Mouse (Mus musculus) heart, embryonic 11.5 days (tissue): ENCODE data around the gene Fbxo30. TPM values are rescaled to one million over a fixed set of nuclear protein-coding genes. Genes with fewer than 3 reads are reported as not detected.
"Not testable (repeated sequence)": the region's sequence is repeated elsewhere in the genome, so short reads cannot be mapped to it uniquely, and the experiment has no call there.

Experiments
- ATAC-seq: fragments of 200-750 bp; cut with Nextera tagmentation; replicated peaks from 2 replicates; pipeline ENCODE4 v1.8.0; 2017; ENCODE audit warnings: moderate library complexity; ENCODE audit not compliant: insufficient number of reproducible peaks, low FRiP score, low TSS enrichment
- H3K27ac ChIP-seq: fragments of 300-500 bp; sonication (generic); 2 replicates; pipeline ENCODE4 v1.5.1; 2014; ENCODE audit warnings: mild to moderate bottlenecking, low read depth, low read length
- H3K27me3 ChIP-seq: fragments of 300-500 bp; sonication (generic); 2 replicates; pipeline ENCODE4 v1.6.1; 2014; ENCODE audit warnings: mild to moderate bottlenecking, low read length, mixed read lengths; ENCODE audit not compliant: control insufficient read depth, insufficient read depth
- H3K36me3 ChIP-seq: fragments of 300-500 bp; sonication (generic); 2 replicates; pipeline ENCODE4 v1.6.1; 2014; ENCODE audit warnings: mild to moderate bottlenecking, low read length, moderate library complexity, mixed read lengths; ENCODE audit not compliant: control insufficient read depth, insufficient read depth
- H3K4me1 ChIP-seq: fragments of 300-500 bp; sonication (generic); 2 replicates; pipeline ENCODE4 v1.6.1; 2014; ENCODE audit warnings: low read length; ENCODE audit not compliant: control insufficient read depth, insufficient read depth
- H3K4me2 ChIP-seq: fragments of 300-500 bp; sonication (generic); 2 replicates; pipeline ENCODE4 v1.6.1; 2014; ENCODE audit warnings: mild to moderate bottlenecking, moderate library complexity
- H3K4me3 ChIP-seq: fragments of 300-500 bp; sonication (generic); 2 replicates; pipeline ENCODE4 v1.5.1; 2014; ENCODE audit warnings: low read depth, low read length
- H3K9ac ChIP-seq: fragments of 300-500 bp; sonication (generic); 2 replicates; pipeline ENCODE4 v1.6.1; 2014; ENCODE audit warnings: mild to moderate bottlenecking, low read depth, low read length, moderate library complexity
- H3K9me3 ChIP-seq: fragments of 300-500 bp; sonication (generic); replicated peaks from 2 replicates; pipeline ENCODE4 v1.6.1; 2016; ENCODE audit warnings: low read length; ENCODE audit not compliant: control insufficient read depth
- WGBS: fragments of 180-500 bp; shearing (Covaris S2); extraction: QIAGEN DNeasy Blood & Tissue Kit; methylation state at CpG from one replicate; pipeline ENCODE4 v1.1.7; 2014; ENCODE audit not compliant: insufficient replicate concordance; 5-methylcytosine and 5-hydroxymethylcytosine counted together
- polyA plus RNA-seq: library from polyadenylated mRNA; unstranded; fragments of >200 nt; fragmentation: Nextera tagmentation; extraction: Ambion mirVana; gene quantifications from 2 replicates; pipeline ENCODE4 v1.2.1, GENCODE M21; 2014

Gene Fbxo30
- polyA plus RNA-seq, 1 experiment from 2014 or later, result 33.6 TPM

DNA sequence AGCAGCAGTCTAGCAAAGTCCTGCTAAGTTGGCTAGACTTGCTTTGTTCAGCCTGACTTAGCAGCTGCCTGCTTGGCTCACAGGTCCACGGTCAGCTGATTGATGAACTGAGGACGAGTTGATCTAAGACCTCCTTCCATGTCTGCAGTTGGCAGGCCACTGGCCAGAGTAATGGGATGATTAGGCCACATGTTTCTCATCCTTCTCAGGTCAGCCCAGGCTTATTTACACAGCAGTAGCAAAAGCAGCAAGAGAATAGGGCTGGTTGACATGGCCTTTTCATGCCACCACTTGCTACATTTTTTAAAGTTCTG is 24.9 kb downstream of the Fbxo30 start:
- Histone ChIP-seq H3K27me3 (no peaks in the 10 kb centered on the region), H3K36me3 (no peaks in the 10 kb centered on the region), H3K4me1 (no peaks in the 10 kb centered on the region), H3K4me2 (no peak overlapping the region), H3K27ac (no peak overlapping the region), H3K9me3 (no peaks in the 10 kb centered on the region), H3K9ac (no peak overlapping the region), H3K4me3 (no peak overlapping the region)
- no peak for ATAC-seq
- 51% methylated on average over 2 of the region's 2 CpGs for WGBS

GRCm38 (mm10) chr10:11309866-11310265 is 28.7 kb downstream of the Fbxo30 start:
- Histone ChIP-seq H3K27ac (no peak overlapping the region), H3K27me3 (no peaks in the 10 kb centered on the region), H3K9ac (no peak overlapping the region), H3K9me3 (no peaks in the 10 kb centered on the region), H3K4me2 (no peak overlapping the region), H3K4me1 (no peaks in the 10 kb centered on the region), H3K36me3 (no peaks in the 10 kb centered on the region), H3K4me3 (no peak overlapping the region)
- ATAC-seq, result no peak
- WGBS, result 90% methylated on average over 1 of the region's 1 CpGs

DNA sequence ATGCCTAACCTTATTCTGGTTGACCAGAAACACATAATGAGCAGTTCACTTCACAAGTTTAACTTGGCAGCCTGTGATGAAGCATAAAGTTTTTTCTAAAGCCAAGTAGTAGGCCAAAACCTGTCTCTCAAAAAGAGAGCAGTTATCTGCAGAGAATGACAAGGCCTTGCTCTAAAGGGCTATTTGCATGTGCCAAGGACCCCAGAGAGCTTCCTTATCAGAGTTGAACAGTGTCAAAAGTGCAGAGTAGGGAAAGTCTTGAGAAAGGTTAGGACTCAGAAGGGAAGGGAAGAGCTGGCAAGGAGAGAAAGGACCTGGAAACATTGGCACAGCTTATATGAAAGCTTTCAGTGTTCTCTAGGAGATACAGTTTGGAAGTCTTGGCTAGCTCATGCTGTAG is 29.4 kb downstream of the Fbxo30 start:
- Histone ChIP-seq H3K36me3 (no peaks in the 10 kb centered on the region), H3K9ac (no peak overlapping the region), H3K4me2 (no peak overlapping the region), H3K9me3 (no peaks in the 10 kb centered on the region), H3K4me1 (no peaks in the 10 kb centered on the region), H3K27me3 (no peaks in the 10 kb centered on the region), H3K4me3 (no peak overlapping the region), H3K27ac (no peak overlapping the region)
- ATAC-seq, result no peak

DNA sequence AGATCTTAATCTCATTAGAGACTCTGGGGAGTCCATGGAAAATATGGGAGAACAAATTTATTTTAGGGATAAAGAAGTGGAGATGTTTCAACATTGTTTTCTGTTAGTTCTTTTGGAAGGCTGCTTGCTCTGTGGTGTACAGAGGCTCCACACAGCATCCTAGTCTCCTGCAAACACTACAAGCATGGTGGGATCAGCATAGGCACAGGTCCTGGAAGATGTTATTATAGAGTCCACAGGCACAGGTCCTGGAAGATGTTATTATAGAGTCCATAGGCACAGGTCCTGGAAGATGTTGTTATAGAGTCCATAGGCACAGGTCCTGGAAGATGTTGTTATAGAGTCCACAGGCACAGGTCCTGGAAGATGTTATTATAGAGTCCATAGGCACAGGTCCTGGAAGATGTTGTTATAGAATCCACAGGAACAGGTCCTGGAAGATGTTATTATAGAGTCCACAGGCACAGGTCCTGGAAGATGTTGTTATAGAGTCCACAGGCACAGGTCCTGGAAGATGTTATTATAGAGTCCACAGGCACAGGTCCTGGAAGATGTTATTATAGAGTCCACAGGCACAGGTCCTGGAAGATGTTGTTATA is 36.8 kb downstream of the Fbxo30 start:
- H3K27me3 ChIP-seq, H3K27ac ChIP-seq, ATAC-seq, H3K9me3 ChIP-seq, H3K36me3 ChIP-seq, H3K4me1 ChIP-seq, H3K4me3 ChIP-seq, H3K9ac ChIP-seq, H3K4me2 ChIP-seq: not testable (repeated sequence)

GRCm38 (mm10) chr10:11319446-11319970 is 38.4 kb downstream of the Fbxo30 start:
- Histone ChIP-seq H3K36me3 (no peaks in the 10 kb centered on the region), H3K4me1 (no peaks in the 10 kb centered on the region; the same call in 1 of the 2 replicates), H3K9ac (no peak overlapping the region), H3K27me3 (no peaks in the 10 kb centered on the region), H3K4me2 (no peak overlapping the region), H3K9me3 (no peaks in the 10 kb centered on the region), H3K4me3 (no peak overlapping the region), H3K27ac (no peak overlapping the region)
- WGBS, result 68% methylated on average over 1 of the region's 1 CpGs
- no peak for ATAC-seq

DNA sequence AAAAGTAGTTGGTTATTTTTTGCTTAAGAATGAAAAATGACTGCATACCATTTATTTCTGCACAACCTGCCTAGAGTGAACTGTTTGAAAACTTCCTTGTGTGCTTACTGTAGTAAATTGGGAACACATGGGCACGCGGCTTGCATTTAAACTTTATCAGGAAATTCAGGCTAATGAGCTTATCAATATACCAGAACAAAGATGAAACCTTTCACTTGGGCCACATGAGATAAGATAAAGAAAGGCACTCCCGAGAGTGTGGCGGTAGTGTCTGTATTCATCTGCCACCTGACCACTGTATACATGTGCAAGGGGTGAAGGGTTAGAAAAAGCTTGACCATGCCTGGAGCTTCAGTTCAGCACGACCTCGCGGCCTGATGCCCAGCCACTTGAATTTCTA is 41.2 kb downstream of the Fbxo30 start:
- Histone ChIP-seq H3K27ac (no peak overlapping the region), H3K9me3 (no peaks in the 10 kb centered on the region), H3K4me2 (no peak overlapping the region), H3K9ac (no peak overlapping the region), H3K27me3 (no peaks in the 10 kb centered on the region), H3K4me3 (no peak overlapping the region), H3K4me1 (no peaks in the 10 kb centered on the region; the same call in 1 of the 2 replicates), H3K36me3 (no peaks in the 10 kb centered on the region)
- no peak for ATAC-seq
- WGBS, result 50% methylated on average over 7 of the region's 7 CpGs

GRCm38 (mm10) chr10:11323202-11323898 is 42.2 kb downstream of the Fbxo30 start:
- WGBS, result 70% methylated on average over 4 of the region's 4 CpGs
- Histone ChIP-seq H3K9me3 (no peaks in the 10 kb centered on the region), H3K4me3 (no peak overlapping the region), H3K36me3 (no peaks in the 10 kb centered on the region), H3K27me3 (no peaks in the 10 kb centered on the region), H3K27ac (no peak overlapping the region), H3K9ac (no peak overlapping the region), H3K4me2 (no peak overlapping the region), H3K4me1 (no peaks in the 10 kb centered on the region; the same call in 1 of the 2 replicates)
- ATAC-seq, result no peak

- Histone ChIP-seq H3K9ac (no peak overlapping the region), H3K9me3 (no peaks in the 10 kb centered on the region), H3K27me3 (no peaks in the 10 kb centered on the region), H3K4me3 (no peak overlapping the region), H3K36me3 (no peaks in the 10 kb centered on the region), H3K4me1 (no peaks in the 10 kb centered on the region; the same call in 1 of the 2 replicates), H3K4me2 (no peak overlapping the region), H3K27ac (no peak overlapping the region)
- ATAC-seq, result no peak
- 91% methylated on average over 3 of the region's 3 CpGs for WGBS
Observed at GRCm38 (mm10) chr10:11326526-11326925, 45.4 kb downstream of the Fbxo30 start.
